Mouse (Mus musculus): ENCODE measurements around the gene Kat6b.
"Not testable (repeated sequence)": the region's sequence is repeated elsewhere in the genome, so short reads cannot be mapped to it uniquely, and the experiment has no call there.

The Kat6b gene

DNA sequence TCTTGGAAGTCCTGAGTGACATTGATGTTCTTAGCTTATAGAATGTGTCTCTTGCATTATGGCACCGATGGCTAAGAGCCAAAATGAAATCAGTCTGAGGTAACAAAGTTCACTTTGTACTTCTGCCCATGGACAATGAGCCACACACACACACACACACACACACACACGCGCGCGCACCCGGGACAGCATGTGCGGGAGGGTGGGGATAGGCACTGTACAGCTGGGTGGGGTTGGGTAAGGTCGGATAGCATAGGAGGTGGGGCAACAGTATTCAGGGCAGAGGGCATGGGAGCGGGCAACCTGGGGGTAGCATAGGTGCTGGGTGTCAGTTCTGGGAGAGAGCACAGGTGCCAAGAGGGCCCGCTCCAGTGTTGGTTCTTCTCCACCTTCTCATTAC is 3.5 kb downstream of the Kat6b start:
- DNase-seq (ENCODE audit: low read depth, low spot score): no peak

DNA sequence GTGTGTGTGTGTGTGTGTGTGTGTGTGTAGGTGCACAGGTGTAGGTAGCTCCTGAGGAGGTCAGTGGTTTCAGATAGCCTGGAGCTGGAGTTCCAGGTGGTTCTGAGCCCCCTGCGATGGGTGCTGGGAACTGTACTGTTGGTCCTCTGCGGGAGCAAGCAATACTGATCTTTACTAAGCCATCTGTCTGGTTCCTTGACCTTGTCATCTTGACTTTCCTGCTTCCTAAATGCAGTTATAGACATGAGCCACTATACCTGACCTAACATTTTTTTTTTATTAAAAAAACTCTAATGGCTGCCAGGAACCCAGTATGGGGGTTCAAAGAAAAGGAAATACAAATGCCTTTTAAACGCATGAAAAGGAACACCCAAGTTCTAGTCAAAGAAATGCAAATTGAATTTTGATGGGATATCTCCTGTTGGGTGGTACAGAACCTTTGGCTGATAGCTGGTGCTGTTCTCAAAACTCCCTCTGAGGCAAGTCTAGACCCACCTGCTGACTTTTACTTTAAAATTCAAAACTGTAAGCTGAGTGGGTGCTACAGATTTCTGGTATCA is 4.8 kb downstream of the Kat6b start:
- DNase-seq (ENCODE audit: low read depth, low spot score): no peak

DNA sequence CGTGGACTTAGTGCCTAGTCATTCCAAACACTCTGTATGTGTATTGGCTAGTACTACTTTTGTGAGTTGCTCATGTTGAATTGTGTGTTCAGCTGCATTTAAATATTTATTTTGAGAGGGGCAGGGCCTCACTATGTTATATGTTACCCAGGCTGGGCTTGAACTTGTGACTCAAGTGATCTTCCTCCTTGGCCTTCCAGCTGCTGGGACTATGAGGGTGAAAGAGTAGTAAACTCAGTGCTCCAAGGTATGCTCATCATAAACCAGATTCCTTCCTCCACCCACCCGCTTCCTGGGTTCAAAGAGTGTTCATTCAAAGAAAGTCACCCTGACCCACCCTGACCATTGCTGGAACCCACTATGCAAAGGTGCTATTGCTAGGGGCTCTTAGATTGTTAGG is 5.9 kb downstream of the Kat6b start:
- DNase-seq (ENCODE audit: low read depth, low spot score): not testable (repeated sequence)

DNA sequence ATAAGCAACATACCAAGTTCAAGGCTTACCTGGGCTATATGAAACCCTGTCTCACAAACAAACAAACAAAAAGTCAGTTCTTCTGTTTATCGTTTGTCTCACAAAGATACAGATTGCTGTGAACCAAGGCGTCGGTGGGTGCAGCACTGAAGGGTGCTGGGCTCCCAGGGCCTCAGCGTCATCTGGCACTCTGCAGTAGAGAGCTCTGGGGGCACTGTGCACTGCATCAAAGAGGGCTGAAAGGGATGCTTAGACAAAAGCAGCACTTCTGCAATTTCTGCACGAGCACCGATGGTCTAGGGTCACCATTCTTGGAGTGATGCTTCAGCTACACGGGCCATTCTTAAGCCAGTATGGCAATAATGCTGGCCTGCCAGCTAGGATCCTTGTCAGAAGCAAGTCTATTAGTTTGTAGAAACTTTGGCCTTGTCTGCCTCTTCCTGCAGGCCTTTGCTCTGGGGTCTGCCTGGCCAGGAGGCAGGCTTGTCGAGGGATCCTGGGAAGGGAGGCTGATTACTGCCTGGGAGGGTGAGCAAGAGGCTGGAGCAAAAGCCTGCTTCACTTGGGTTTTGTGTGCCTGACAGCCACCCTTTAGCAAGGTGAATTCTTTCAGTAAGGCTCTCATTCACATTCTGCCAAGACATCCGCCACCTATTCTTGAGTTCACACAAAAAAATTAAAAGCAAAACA is 7.3 kb downstream of the Kat6b start:
- not testable (repeated sequence) for DNase-seq (ENCODE audit: low read depth, low spot score)

DNA sequence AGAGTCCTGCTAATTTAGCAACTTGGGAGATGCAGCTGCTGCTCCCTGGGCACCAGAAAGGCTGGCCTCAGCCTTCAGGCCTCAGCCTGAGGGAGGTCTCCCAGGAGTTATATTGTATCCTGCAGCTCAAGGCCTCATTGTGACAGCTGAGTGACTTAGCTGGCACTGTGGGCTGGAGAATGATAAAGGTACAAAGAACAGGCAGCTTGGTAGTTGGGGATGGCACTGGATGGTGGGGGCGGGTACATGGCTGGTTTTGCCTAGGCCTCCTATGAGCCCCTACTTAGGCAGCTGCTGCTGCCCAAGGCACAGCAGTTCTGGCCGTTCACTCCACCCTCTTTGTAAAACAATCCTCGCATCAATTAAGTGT is 7.9 kb downstream of the Kat6b start:
- no peak for DNase-seq (ENCODE audit: low read depth, low spot score)

DNA sequence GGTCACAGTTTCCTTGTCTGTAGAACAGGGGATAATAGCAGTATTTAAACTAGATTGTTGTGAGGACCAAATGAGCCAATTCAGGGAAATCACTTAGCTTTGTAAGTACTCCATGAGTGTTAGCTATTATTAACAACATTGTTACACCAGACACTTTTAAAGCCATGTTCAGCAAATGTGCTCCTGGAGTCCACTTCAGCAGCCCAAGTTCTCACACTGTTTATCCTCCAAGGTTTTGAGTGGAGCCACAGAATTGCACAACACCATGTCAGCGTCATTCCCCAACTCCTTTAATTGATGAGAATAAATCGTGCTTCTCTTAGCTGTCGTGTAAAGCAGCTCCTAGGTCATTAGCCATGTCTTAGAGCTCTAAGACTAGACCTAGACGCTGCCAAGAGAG is 8.9 kb downstream of the Kat6b start:
- no peak for DNase-seq (ENCODE audit: low read depth, low spot score)

DNA sequence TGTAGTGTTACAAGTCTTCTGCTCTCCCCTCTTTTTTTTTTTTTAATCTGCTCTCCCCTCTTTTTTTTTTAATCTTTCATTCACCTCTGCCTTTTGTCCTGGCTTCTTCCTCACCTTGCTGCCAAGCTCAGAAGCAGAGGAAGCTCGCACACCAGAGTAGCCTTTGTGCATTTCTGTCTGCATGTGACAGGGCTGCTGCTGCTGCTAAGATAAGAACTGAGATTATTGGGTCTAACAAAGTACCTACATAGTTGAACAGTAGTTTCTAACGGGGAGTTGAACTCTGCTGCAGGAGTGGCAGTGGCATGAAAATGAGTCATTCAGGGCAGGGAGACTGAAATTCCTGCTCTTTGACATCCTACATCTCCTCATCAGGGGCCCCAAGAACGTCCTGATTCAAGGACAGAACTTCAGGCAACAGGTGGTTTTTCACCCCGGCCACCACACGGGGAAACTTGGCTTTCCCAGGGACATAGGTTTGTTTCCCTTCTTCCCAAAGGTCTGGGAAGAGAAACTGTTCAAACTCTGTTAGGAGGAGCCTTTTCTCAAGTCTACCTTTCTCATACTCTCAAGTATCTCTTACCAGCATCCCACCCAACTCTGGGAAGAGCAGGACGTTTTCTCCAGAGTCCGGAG is 17.2 kb downstream of the Kat6b start:
- no peak for DNase-seq (ENCODE audit: low read depth, low spot score)

DNA sequence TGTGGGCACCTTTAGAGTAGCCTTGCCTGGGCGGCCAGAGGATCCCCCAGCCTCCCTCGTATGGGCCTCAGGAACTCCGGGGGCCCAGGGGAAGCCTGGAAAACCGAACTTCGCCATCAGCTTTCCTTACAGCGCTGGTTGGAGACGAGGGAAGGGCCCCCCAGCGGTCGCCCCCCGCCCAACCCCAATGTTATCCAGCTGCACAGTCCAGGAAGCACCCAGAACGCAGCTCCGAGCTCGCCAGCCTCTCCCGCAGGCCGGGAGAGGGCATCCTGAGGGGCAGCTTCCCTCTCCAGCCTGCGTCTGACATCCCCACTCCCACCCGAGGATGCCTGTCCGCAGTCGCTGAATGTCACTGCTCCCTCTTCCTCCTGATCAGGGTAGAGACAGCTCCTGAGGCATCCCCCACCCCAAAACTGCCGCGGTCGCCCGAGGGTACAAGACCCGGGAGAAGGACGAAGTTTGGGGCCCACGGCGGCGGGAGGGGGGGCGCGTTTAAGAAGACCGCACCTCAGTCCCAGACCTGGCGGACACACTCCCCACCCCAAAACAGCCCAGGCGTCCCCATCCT is 17.9 kb downstream of the Kat6b start:
- DNase-seq (ENCODE audit: low read depth, low spot score): no peak

DNA sequence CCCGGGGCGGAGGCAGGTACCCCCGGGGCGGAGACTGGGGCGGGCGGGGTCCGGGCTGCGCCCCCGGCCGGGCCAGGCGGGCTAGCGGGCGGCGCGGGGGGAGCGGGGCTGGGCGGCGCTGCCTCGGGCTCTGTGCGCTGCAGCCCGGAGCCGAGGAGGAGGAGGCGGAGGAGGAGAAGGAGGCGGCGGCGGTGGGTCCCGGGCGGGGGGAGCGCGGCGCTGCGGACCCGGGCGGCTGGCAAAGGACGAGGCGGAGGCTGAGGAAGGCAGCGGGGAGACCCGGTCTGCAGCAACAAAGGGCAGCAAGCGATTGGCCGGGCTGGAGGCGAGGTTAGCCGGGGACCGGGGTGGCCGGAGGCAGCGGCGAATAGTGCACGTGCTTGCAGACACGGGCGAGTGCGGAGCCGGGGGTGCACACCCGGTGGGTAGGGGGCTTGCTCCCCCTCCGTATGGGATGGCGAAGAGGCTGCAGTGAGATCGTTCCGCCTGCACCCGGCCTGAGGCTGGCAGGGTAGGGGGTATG is 18.5 kb downstream of the Kat6b start:
- no peak for DNase-seq (ENCODE audit: low read depth, low spot score)

DNA sequence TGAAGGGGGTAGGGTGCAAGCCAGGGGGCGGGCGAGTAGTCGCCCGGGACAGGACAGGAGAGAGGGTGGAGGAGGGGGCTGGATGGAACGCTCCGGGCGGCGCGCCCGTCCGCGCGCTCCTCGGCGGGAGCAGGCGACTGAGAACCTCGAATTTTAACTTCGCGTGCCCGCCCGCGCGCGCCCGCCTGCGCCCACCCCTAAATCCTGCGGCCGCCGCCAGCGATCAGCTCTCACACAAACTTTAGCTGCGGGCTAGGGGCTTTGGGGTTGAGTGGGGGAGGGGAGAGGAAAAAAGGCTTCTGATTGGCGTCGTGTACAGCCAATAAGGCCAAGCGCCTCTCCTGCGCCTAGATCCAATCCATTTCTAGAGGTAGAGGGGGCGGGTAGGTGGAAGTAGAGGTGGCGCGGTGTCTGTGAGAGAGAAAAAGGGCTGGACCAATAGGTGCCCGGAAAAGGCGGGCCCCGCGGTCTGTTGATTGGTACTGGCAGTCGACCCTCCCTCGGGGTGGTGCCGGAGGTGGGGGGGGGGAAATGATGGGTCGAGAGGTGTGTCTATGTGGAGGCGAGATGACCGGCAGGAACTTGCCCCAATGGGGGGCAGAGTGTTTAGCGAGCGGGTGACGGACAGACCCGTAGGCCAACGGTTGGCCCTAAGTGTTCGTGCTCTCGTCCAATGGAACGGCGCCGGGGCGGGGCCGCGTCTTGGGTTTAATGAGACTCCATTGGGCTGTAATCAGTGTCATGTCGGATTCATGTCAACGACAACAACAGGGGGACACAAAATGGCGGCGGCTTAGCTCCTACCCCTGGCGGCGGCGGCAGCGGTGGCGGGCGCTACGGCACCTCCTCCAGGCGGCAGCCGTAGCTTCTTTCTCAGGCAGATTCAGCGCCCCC is 19.2 kb downstream of the Kat6b start:
- peak; percentile 99 for DNase-seq (ENCODE audit: low read depth, low spot score)

DNA sequence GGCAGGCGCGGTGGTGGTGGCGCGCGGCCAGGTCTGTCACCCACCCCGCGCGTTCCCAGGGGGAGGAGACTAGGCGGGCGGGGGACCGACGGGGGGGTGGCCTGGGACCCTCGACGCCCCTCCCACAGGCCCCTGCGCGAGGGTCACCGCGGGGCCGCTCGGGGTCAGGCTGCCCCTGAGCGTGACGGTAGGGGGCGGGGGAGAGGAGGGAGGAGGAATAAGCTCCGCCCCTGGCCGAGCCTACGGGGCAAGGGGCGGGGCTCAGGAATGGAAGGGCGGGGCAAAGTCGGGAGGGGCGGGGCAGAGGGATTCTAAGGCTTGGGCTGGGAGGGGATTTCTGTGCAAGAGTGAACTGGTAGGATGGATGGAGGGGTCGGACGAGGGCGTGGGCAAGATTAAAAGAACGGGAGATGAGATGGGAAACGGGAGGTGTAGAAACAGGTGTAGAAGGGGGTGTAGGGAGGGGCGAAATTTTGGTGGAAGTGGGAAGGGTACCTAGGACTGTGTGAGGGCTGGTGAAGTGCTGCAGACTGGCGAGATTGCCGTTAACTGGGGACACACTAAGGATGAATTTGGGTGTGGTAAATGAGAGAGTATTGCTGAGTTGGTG is 19.9 kb downstream of the Kat6b start:
- DNase-seq (ENCODE audit: low read depth, low spot score): peak; percentile 88

DNA sequence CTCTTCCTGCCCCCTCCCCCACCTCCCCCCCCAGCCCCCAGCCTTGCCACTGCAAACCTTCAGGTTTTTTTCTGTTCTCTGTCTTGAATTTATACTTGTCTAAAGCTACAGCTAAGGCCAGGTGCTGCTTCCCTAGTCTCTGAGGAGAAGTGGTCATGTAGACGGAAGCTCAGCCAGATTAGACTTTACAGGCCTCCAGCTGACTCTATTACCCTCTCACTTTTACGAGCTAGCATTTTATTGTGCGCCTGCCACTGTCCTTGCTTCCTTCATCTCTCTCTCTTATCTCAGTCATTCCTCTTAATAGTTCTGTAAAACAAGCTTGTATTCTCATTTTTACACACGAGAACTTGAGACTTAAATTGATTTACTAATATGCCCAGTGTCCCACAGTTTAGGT is 23.8 kb downstream of the Kat6b start:
- no peak for DNase-seq (ENCODE audit: low read depth, low spot score)

DNA sequence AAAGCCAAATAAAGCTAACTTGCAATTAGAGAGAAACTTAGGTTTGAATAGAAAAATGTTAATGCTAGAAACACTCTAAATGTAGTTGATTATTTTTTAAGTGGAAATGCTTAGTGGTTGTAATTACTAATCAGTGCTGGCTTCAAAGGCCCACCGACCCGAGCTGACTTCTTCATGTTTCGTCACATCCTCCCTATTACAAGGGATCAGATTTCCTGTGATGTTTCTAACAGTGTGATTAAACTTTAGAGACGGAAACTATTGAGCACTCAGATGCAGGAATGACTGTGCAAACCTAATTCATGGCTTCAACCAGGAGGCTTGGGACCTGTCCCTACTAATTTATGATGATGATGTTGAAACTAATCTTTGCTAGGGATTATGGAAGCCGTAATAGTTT is 25.8 kb downstream of the Kat6b start:
- no peak for DNase-seq (ENCODE audit: low read depth, low spot score)

DNA sequence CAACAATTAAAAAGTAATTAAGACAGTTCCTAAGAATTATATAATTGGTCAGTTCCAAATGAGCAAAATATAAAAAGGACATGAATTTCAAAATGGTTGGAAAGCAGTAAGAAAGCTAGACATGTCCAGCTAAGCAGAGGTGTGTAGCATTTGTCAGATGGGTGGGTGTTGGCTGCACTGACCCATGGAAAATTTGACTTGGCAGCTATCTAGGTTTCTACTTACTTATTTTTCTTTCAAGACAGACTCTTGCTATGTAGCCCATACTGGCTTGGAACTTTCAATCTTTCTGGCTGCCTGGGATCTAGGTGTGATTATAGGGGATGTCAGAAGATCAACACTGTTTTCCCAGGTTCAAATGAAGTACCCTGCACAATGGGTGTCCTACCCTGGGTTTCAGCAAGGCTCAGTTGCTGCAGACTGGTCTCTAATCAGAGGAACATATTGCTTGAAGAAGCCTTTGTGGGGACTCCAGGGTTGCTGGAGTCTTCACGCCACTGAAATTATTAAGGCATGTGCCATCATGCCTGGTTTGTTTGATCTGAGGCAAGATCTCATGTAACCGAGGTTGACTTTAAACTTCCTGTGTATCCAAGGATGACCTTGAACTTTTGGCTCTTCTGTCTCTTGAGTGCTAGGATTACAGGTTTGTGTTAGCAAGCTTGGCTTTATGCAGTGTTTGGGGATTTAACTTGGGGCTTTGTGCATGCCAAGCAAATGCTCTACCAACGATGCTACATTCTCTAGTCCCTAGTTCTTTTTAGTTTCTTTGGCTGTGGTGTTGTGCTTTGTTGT is 28.1 kb downstream of the Kat6b start:
- no peak for DNase-seq (ENCODE audit: low read depth, low spot score)

DNA sequence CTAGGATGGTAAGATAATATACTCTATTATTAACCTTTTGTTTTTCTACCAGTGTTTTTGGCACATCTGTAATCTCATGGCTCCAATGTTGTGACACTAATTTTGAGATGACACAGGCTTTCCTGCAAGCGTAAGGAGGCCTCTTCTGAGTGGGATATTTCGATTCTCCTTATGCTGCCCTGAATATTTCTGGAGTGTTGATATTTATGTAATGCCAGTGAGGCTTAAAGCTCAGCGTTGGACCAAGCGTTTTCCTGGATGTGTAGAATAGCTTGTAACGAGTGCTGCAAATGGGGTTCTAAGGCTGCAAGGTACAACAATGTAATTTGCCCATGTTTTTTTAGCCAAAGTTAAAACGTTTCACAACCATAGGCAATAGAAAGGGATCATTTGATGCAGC is 30.2 kb downstream of the Kat6b start:
- no peak for DNase-seq (ENCODE audit: low read depth, low spot score)

DNA sequence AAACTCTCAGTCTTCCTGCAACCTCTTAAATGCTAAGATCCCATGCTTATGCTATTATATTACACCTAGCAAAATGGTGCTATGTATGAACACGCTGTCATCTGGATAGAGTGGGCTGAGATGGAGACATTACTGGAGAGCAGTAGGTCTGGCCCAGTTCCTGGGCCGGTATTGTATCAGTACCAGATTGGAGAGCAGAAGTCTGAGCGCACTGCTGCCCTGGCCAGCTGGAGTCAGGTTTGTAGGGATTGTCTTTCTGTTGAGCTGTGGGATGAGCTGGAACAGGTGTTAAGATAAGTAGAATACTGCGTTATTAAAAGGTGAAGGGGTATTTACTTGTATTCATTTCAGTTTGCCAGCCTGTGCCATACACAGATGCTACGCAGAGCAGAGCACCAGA is 34.3 kb downstream of the Kat6b start:
- no peak for DNase-seq (ENCODE audit: low read depth, low spot score)

DNA sequence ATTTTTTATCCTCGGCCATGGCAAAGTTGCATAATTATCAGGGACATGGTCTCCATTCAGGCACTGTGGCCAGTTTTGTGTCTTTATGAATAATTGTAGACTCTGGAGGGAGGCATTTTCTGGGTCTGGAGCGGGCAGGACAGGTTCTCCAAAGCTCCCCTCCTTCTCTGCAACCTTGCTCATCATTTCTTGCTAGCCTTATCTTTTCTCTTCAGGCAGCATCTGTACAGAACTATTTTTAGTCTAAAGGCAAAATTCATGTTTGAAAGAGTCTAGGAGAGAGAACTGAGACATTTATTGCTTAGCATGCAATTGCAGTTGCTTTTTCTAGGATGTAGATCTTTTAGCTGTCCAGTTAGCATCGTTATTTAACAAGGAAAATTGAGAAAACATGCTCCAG is 38.1 kb downstream of the Kat6b start:
- no peak for DNase-seq (ENCODE audit: low read depth, low spot score)

DNA sequence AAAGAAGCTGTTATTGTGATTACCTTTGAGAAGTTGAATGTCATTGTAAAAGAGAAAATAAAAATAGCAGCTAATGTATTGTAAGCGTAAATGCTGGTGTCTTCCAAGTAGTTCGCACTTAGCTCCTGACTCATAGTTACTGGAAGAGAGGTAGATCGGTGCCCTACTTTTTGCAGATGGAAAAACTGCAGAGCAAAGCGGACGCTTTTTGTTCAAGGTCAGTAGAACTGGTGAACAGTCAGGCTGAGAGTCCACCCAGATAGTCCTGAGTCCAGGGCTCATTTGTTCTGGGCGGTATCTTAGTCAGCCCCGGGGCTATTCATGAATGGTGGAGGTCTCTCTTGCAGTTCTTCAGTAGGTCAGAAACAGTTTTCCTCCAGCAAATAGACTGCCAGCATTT is 39.3 kb downstream of the Kat6b start:
- DNase-seq (ENCODE audit: low read depth, low spot score): no peak

DNA sequence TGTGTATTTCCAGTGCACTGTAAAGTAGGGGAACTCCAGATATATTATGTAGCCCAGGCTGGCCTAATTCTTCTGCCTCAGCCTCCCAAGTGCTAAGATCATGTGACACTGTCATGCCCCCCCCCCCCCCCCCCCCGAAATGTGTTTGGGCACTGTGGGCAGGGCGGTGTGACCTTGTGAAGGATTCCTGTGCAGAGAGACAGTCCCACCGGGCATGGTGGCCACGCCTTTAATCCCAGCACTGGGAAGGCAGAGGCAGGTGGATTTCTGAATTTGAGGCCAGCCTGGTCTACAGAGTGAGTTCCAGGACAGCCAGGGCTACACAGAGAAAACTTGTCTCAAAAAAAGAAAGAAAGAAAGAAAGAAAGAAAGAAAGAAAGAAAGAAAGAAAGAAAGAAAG is 40.3 kb downstream of the Kat6b start:
- DNase-seq (ENCODE audit: low read depth, low spot score): not testable (repeated sequence)

DNA sequence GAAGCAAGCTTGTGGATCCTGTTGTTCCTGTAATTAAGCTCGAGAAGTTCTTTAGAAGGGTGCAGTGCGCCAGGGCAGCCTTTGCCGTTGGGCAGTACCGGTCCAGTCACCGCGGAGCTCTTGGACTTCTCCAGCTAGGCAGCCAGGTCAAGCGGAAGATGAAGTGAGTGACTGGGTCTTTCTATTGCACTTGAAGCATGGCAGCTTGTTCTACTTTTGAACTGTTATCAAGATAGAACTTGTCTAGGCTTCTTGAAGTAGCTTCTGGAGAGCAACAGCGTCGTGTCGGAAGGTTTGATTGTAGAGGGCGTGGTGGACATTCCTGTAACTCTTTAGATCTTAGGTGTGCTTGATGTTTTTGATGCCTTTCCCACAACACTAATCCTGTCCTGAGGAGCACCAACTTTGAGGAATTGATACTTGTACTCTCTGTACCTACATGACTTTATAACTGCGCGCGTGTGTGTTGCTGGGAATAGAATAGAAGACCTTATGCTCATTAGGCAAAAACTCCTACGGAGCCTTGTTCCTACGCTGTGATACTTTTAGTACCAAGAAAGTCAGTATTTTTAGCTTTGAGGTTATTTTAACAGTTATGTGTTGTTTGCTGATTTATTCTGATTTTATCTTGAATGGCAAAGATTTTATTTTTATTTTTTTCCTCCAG is 41.2 kb downstream of the Kat6b start:
- DNase-seq (ENCODE audit: low read depth, low spot score): no peak
